Mouse (Mus musculus): ENCODE measurements around the gene Gjc3. TPM values are rescaled to one million over a fixed set of nuclear protein-coding genes. Genes with fewer than 3 reads are reported as not detected.

The Gjc3 gene
- polyA plus RNA-seq, 1 experiment = 1.0 TPM

DNA sequence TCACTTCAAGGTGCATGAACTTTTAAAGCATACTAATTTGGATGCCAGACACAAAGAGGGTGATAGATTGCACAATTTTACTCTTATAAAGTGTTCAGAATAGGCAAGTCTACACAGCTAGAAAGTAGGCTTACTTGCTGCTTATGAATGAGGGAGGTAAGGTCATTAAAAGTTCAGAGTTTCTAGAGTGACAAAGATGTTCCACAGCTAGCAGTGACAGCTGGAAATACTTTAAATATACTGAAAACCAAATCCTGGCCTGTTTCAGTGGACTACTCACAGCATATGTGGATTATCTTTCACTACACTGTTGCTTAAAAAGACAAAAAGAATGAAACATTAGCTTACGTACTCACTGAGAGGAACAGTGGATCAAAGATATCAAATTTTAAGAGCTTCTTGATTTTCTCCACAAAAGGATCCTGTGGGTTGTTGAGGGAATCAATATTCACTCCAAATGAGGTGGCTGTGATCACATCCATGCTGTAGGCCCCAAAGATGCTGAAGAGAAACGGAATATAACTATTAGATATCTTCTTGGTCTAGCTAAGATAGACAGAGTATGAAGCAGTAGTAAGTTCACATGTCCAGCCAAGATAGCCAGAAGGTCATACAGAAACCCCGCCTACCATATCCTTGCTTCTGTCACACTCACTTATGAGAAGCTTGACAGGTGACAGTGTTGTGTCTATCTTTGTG is 53.2 kb downstream of the Gjc3 start:
- no peak for DNase-seq (ENCODE audit: low spot score)

Other genes starting within 250 kb of the Gjc3 start
- gene Nyap1, start 221.5 kb downstream of the Gjc3 start, polyA plus RNA-seq (2012; rRNA removed) = 6.7 and 7.6 TPM in 2 replicates
- 68.8 and 109 TPM in 2 replicates for gene Tsc22d4, start 217.4 kb downstream of the Gjc3 start, polyA plus RNA-seq (2012; rRNA removed)
- gene Ppp1r35, start 184.2 kb downstream of the Gjc3 start, polyA plus RNA-seq (2012; rRNA removed) = 20.1 and 26.6 TPM in 2 replicates
- 33.9 and 39.3 TPM in 2 replicates for gene Mepce, start 175.4 kb downstream of the Gjc3 start, polyA plus RNA-seq (2012; rRNA removed)
- 3.3 and 5.0 TPM in 2 replicates for gene Zcwpw1, start 175.3 kb downstream of the Gjc3 start, polyA plus RNA-seq (2012; rRNA removed)
- 26.0 and 31.2 TPM in 2 replicates for gene Pilra, start 126.8 kb downstream of the Gjc3 start, polyA plus RNA-seq (2012; rRNA removed)
- gene Pilrb1, start 105.0 kb downstream of the Gjc3 start, polyA plus RNA-seq (2012; rRNA removed) = 3.6 and 5.3 TPM in 2 replicates
- gene Pilrb2, start 91.3 kb downstream of the Gjc3 start, polyA plus RNA-seq (2012; rRNA removed) = 3.2 and 4.2 TPM in 2 replicates
- 0.56 TPM in 2 replicates for gene Cyp3a13, start 41.5 kb downstream of the Gjc3 start, polyA plus RNA-seq (2012; rRNA removed)
- gene Azgp1, start 18.4 kb upstream of the Gjc3 start, polyA plus RNA-seq (2012; rRNA removed) = 2.1 and 2.9 TPM in 2 replicates
- not detected in 2 replicates for gene Smok3a, start 58.2 kb upstream of the Gjc3 start, polyA plus RNA-seq (2012; rRNA removed)
- gene Smok3b, start 58.3 kb upstream of the Gjc3 start, polyA plus RNA-seq (2012; rRNA removed) = not detected in 2 replicates
- gene Smok3c, start 90.1 kb upstream of the Gjc3 start, polyA plus RNA-seq (2012; rRNA removed) = not detected in 2 replicates
- 10.2 and 13.2 TPM in 2 replicates for gene Zkscan1, start 122.0 kb upstream of the Gjc3 start, polyA plus RNA-seq (2012; rRNA removed)
- gene Zscan21, start 153.8 kb upstream of the Gjc3 start, polyA plus RNA-seq (2012; rRNA removed) = 21.6 and 24.9 TPM in 2 replicates
- 5.2 and 6.0 TPM in 2 replicates for gene Zfp113, start 192.6 kb upstream of the Gjc3 start, polyA plus RNA-seq (2012; rRNA removed)
- gene Cops6, start 198.0 kb upstream of the Gjc3 start, polyA plus RNA-seq (2012; rRNA removed) = 104 and 109 TPM in 2 replicates
- gene Ap4m1, start 208.9 kb upstream of the Gjc3 start, polyA plus RNA-seq (2012; rRNA removed) = 29.6 and 31.1 TPM in 2 replicates
- gene Mcm7, start 209.3 kb upstream of the Gjc3 start, polyA plus RNA-seq (2012; rRNA removed) = 26.9 and 29.7 TPM in 2 replicates
- 39.4 and 47.3 TPM in 2 replicates for gene Taf6, start 224.4 kb upstream of the Gjc3 start, polyA plus RNA-seq (2012; rRNA removed)
- 22.1 and 24.2 TPM in 2 replicates for gene Cnpy4, start 224.4 kb upstream of the Gjc3 start, polyA plus RNA-seq (2012; rRNA removed)
- gene Mblac1, start 231.2 kb upstream of the Gjc3 start, polyA plus RNA-seq (2012; rRNA removed) = 5.3 and 5.8 TPM in 2 replicates

Measured in urinary bladder, adult 2 months (tissue).